Mouse (Mus musculus): ENCODE data around the gene Ywhab. TPM values are rescaled to one million over a fixed set of nuclear protein-coding genes. Genes with fewer than 3 reads are reported as not detected.

Gene Ywhab
- total RNA-seq, 1 experiment from 2014 or later, result 49.7 TPM

DNA sequence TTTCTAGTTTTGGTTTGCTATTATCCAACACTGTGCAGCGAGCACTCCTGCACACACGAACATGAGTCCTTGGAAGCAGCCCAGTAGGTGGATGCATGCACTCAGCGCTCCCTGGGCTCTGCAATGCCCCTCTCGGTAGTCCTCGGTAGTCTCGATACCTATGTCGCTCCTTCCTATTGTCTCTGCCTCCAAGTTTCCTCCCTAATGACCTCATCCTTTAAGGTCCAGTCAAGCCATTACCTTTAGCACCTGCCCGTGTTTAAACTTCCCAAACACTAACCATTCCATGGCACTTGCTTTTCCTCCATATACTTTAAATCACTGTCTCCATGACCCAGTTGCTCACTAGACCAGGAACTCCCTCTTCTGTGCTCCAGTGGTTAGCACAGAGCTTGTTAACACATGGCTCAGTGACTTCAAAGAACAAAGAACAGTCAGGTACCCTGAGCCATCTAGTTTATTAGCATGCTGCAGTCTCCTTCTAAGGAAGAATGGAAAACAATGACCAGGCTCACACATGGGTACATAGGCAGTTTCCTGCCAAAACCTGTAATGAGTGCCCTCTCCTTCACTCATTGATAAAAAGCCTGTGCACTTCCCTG, 65.0 kb downstream of the Ywhab start:
- ATAC-seq (ENCODE audit: extremely low read depth, insufficient number of reproducible peaks, low FRiP score, poor library complexity, severe bottlenecking), result no peak

Other genes starting within 250 kb of the Ywhab start
- 3.8 and 4.9 TPM in 2 replicates for gene Ada, start 244.7 kb upstream of the Ywhab start, total RNA-seq (2017)
- gene Ccn5, start 174.1 kb upstream of the Ywhab start, total RNA-seq (2017), result not detected in 2 replicates
- not detected in 2 replicates for gene Kcnk15, start 141.3 kb upstream of the Ywhab start, total RNA-seq (2017)
- 0.12 TPM in 1 of 2 replicates, not detected in the other for gene Rims4, start 76.3 kb upstream of the Ywhab start, total RNA-seq (2017)
- gene Pabpc1l, start 30.5 kb downstream of the Ywhab start, total RNA-seq (2017), result 0.37 and 6.4 TPM in 2 replicates
- gene Stk4, start 75.4 kb downstream of the Ywhab start, total RNA-seq (2017), result 434 and 452 TPM in 2 replicates
- gene Tomm34, start 76.2 kb downstream of the Ywhab start, total RNA-seq (2017), result 63.2 and 77.7 TPM in 2 replicates
- gene Kcns1, start 176.2 kb downstream of the Ywhab start, total RNA-seq (2017), result not detected in 2 replicates
- gene Wfdc5, start 187.8 kb downstream of the Ywhab start, total RNA-seq (2017), result not detected in 2 replicates
- not detected in 2 replicates for gene Wfdc12, start 195.6 kb downstream of the Ywhab start, total RNA-seq (2017)
- gene Wfdc15a, start 205.2 kb downstream of the Ywhab start, total RNA-seq (2017), result not detected in 2 replicates
- not detected in 2 replicates for gene Wfdc15b, start 226.7 kb downstream of the Ywhab start, total RNA-seq (2017)
- gene Svs2, start 243.5 kb downstream of the Ywhab start, total RNA-seq (2017), result not detected in 2 replicates